Mouse (Mus musculus) hindbrain, embryonic 15.5 days (tissue): ENCODE results near the gene Smarcb1. TPM values are rescaled to one million over a fixed set of nuclear protein-coding genes. Genes with fewer than 3 reads are reported as not detected.

ENCODE experiments used
- ATAC-seq: fragments of 200-750 bp; cut with Nextera tagmentation; 2 replicates; pipeline ENCODE4 v1.8.0; 2017; ENCODE audit warnings: low read depth, moderate number of reproducible peaks, moderate TSS enrichment; ENCODE audit not compliant: low FRiP score
- H3K27ac ChIP-seq: fragments of 300-500 bp; sonication (generic); replicated peaks from 2 replicates; pipeline ENCODE4 v1.5.1; 2015; ENCODE audit warnings: mild to moderate bottlenecking, inconsistent platforms
- H3K27me3 ChIP-seq: fragments of 300-500 bp; sonication (generic); 2 replicates; pipeline ENCODE4 v1.6.1; 2015; ENCODE audit warnings: control low read depth, inconsistent platforms
- H3K36me3 ChIP-seq: fragments of 300-500 bp; sonication (generic); 2 replicates; pipeline ENCODE4 v1.6.1; 2015; ENCODE audit warnings: control low read depth, inconsistent platforms
- H3K4me1 ChIP-seq: fragments of 300-500 bp; sonication (generic); replicated peaks from 2 replicates; pipeline ENCODE4 v1.6.1; 2015; ENCODE audit warnings: control low read depth, inconsistent platforms
- H3K4me2 ChIP-seq: fragments of 300-500 bp; sonication (generic); 2 replicates; pipeline ENCODE4 v1.6.1; 2015; ENCODE audit warnings: moderate library complexity, mild to moderate bottlenecking, inconsistent platforms
- H3K4me3 ChIP-seq: fragments of 300-500 bp; sonication (generic); 2 replicates; pipeline ENCODE4 v1.5.1; 2015; ENCODE audit warnings: mild to moderate bottlenecking, inconsistent platforms
- H3K9ac ChIP-seq: fragments of 300-500 bp; sonication (generic); 2 replicates; pipeline ENCODE4 v1.6.1; 2015; ENCODE audit warnings: inconsistent platforms
- H3K9me3 ChIP-seq: fragments of 300-500 bp; sonication (generic); 2 replicates; pipeline ENCODE4 v1.6.1; 2016; ENCODE audit warnings: control low read depth, inconsistent platforms
- WGBS: fragments of 180-500 bp; shearing (Covaris S2); methylation state at CpG from one replicate; pipeline ENCODE4 v1.1.7; 2015; 5-methylcytosine and 5-hydroxymethylcytosine counted together
- polyA plus RNA-seq: library from polyadenylated mRNA; unstranded; fragments of >200 nt; fragmentation: Nextera tagmentation; extraction: Ambion mirVana; gene quantifications from 2 replicates; pipeline ENCODE4 v1.2.1, GENCODE M21; 2015

Gene Smarcb1
- polyA plus RNA-seq, 1 experiment from 2014 or later = 263 TPM

- Histone ChIP-seq H3K9me3 (no peaks in the 10 kb centered on the region), H3K36me3 (peaks cover 4% of the 10 kb centered on the region; the same call in 1 of the 2 replicates), H3K27ac (peak overlapping the region; percentile 97), H3K9ac (peak overlapping the region; percentile 95), H3K4me2 (peak overlapping the region; percentile 57), H3K27me3 (no peaks in the 10 kb centered on the region), H3K4me3 (peak overlapping the region; percentile 90), H3K4me1 (peaks cover 33% of the 10 kb centered on the region)
- WGBS = 1% methylated on average over 27 of the region's 27 CpGs
- peak; percentile 79 for ATAC-seq
Measured at GRCm38 (mm10) chr10:75859107-75859746, 62.2 kb downstream of the Smarcb1 start.

GRCm38 (mm10) chr10:75857598-75857997, 63.8 kb downstream of the Smarcb1 start:
- Histone ChIP-seq H3K4me3 (no peak overlapping the region), H3K4me1 (peaks cover 33% of the 10 kb centered on the region), H3K4me2 (no peak overlapping the region), H3K27ac (no peak overlapping the region), H3K36me3 (peaks cover 4% of the 10 kb centered on the region; the same call in 1 of the 2 replicates), H3K9me3 (no peaks in the 10 kb centered on the region), H3K9ac (no peak overlapping the region), H3K27me3 (no peaks in the 10 kb centered on the region)
- WGBS = 93% methylated on average over 4 of the region's 4 CpGs
- no peak for ATAC-seq

- H3K27me3 ChIP-seq = no peaks in the 10 kb centered on the region
- H3K9me3 ChIP-seq = no peaks in the 10 kb centered on the region
- 85% methylated on average over 3 of the region's 3 CpGs for WGBS
- no peak overlapping the region for H3K4me3 ChIP-seq
- peaks cover 4% of the 10 kb centered on the region; the same call in 1 of the 2 replicates for H3K36me3 ChIP-seq
- peaks cover 33% of the 10 kb centered on the region for H3K4me1 ChIP-seq
- no peak overlapping the region for H3K4me2 ChIP-seq
- H3K27ac ChIP-seq = no peak overlapping the region
- ATAC-seq = no peak
- H3K9ac ChIP-seq = no peak overlapping the region
Measured at GRCm38 (mm10) chr10:75856976-75857375, 64.4 kb downstream of the Smarcb1 start.

- no peak overlapping the region for H3K4me2 ChIP-seq
- no peak for ATAC-seq
- peaks cover 34% of the 10 kb centered on the region for H3K4me1 ChIP-seq
- no peak overlapping the region for H3K4me3 ChIP-seq
- H3K9ac ChIP-seq = no peak overlapping the region
- H3K27ac ChIP-seq = no peak overlapping the region
- H3K36me3 ChIP-seq = peaks cover 4% of the 10 kb centered on the region; the same call in 1 of the 2 replicates
- H3K9me3 ChIP-seq = no peaks in the 10 kb centered on the region
- 84% methylated on average over 11 of the region's 11 CpGs for WGBS
- no peaks in the 10 kb centered on the region for H3K27me3 ChIP-seq
Measured at GRCm38 (mm10) chr10:75856155-75856907, 65.1 kb downstream of the Smarcb1 start.

- Histone ChIP-seq H3K27ac (no peak overlapping the region), H3K4me3 (no peak overlapping the region), H3K4me1 (peaks cover 32% of the 10 kb centered on the region), H3K9ac (no peak overlapping the region), H3K4me2 (no peak overlapping the region), H3K9me3 (no peaks in the 10 kb centered on the region), H3K27me3 (no peaks in the 10 kb centered on the region), H3K36me3 (peaks cover 4% of the 10 kb centered on the region; the same call in 1 of the 2 replicates)
- 89% methylated on average over 15 of the region's 15 CpGs for WGBS
- no peak for ATAC-seq
Measured at GRCm38 (mm10) chr10:75855416-75855981, 65.9 kb downstream of the Smarcb1 start.

GRCm38 (mm10) chr10:75854791-75855190, 66.6 kb downstream of the Smarcb1 start:
- Histone ChIP-seq H3K27ac (no peak overlapping the region), H3K4me1 (peaks cover 28% of the 10 kb centered on the region), H3K9ac (no peak overlapping the region), H3K4me2 (no peak overlapping the region), H3K27me3 (no peaks in the 10 kb centered on the region), H3K9me3 (no peaks in the 10 kb centered on the region), H3K4me3 (no peak overlapping the region), H3K36me3 (peaks cover 4% of the 10 kb centered on the region; the same call in 1 of the 2 replicates)
- 88% methylated on average over 6 of the region's 6 CpGs for WGBS
- no peak for ATAC-seq

- H3K4me3 ChIP-seq = no peak overlapping the region
- H3K36me3 ChIP-seq = peaks cover 4% of the 10 kb centered on the region; the same call in 1 of the 2 replicates
- no peak overlapping the region for H3K27ac ChIP-seq
- ATAC-seq = no peak
- no peaks in the 10 kb centered on the region for H3K27me3 ChIP-seq
- H3K4me1 ChIP-seq = peaks cover 28% of the 10 kb centered on the region
- no peak overlapping the region for H3K4me2 ChIP-seq
- WGBS = 50% methylated on average over 5 of the region's 5 CpGs
- H3K9ac ChIP-seq = no peak overlapping the region
- no peaks in the 10 kb centered on the region for H3K9me3 ChIP-seq
Measured at GRCm38 (mm10) chr10:75854096-75854495, 67.3 kb downstream of the Smarcb1 start.

- 0 out of 2 replicates have a peak, but pooled peaks have one; percentile 60 for ATAC-seq
- H3K36me3 ChIP-seq = peaks cover 4% of the 10 kb centered on the region; the same call in 1 of the 2 replicates
Measured at GRCm38 (mm10) chr10:75853452-75853851, 68.0 kb downstream of the Smarcb1 start.

GRCm38 (mm10) chr10:75852539-75853125, 68.8 kb downstream of the Smarcb1 start:
- Histone ChIP-seq H3K4me1 (peaks cover 13% of the 10 kb centered on the region), H3K9me3 (no peaks in the 10 kb centered on the region), H3K36me3 (no peaks in the 10 kb centered on the region), H3K27me3 (no peaks in the 10 kb centered on the region), H3K4me3 (no peak overlapping the region), H3K9ac (no peak overlapping the region), H3K27ac (no peak overlapping the region), H3K4me2 (no peak overlapping the region)
- ATAC-seq = no peak
- WGBS = 94% methylated on average over 12 of the region's 12 CpGs

More at GRCm38 (mm10) chr10:75853452-75853851, 68.0 kb downstream of the Smarcb1 start:
- Histone ChIP-seq H3K27ac (no peak overlapping the region), H3K9ac (no peak overlapping the region), H3K4me1 (peaks cover 21% of the 10 kb centered on the region), H3K27me3 (no peaks in the 10 kb centered on the region), H3K4me3 (no peak overlapping the region), H3K4me2 (no peak overlapping the region), H3K9me3 (no peaks in the 10 kb centered on the region)
- WGBS = 17% methylated on average over 10 of the region's 10 CpGs

GRCm38 (mm10) chr10:75851681-75852080, 69.7 kb downstream of the Smarcb1 start:
- Histone ChIP-seq H3K4me1 (peaks cover 11% of the 10 kb centered on the region), H3K9ac (no peak overlapping the region), H3K27me3 (no peaks in the 10 kb centered on the region), H3K36me3 (no peaks in the 10 kb centered on the region), H3K4me2 (no peak overlapping the region), H3K27ac (no peak overlapping the region), H3K9me3 (no peaks in the 10 kb centered on the region), H3K4me3 (no peak overlapping the region)
- WGBS = 24% methylated on average over 3 of the region's 3 CpGs
- ATAC-seq = no peak

GRCm38 (mm10) chr10:75851076-75851475, 70.3 kb downstream of the Smarcb1 start:
- Histone ChIP-seq H3K4me2 (no peak overlapping the region), H3K36me3 (no peaks in the 10 kb centered on the region), H3K4me3 (no peak overlapping the region), H3K27me3 (no peaks in the 10 kb centered on the region), H3K4me1 (peaks cover 11% of the 10 kb centered on the region), H3K27ac (no peak overlapping the region), H3K9me3 (no peaks in the 10 kb centered on the region), H3K9ac (no peak overlapping the region)
- WGBS = 1% methylated on average over 6 of the region's 6 CpGs
- no peak for ATAC-seq

- no peaks in the 10 kb centered on the region for H3K36me3 ChIP-seq
- no peaks in the 10 kb centered on the region for H3K9me3 ChIP-seq
- no peak overlapping the region for H3K27ac ChIP-seq
- no peaks in the 10 kb centered on the region for H3K27me3 ChIP-seq
- no peak overlapping the region for H3K4me3 ChIP-seq
- H3K4me1 ChIP-seq = peaks cover 11% of the 10 kb centered on the region
- WGBS = 18% methylated on average over 3 of the region's 3 CpGs
- H3K9ac ChIP-seq = no peak overlapping the region
- H3K4me2 ChIP-seq = no peak overlapping the region
- ATAC-seq = no peak
Measured at GRCm38 (mm10) chr10:75848382-75848781, 73.0 kb downstream of the Smarcb1 start.
